Mouse (Mus musculus): ENCODE measurements around the gene Rbfox1. TPM values are rescaled to one million over a fixed set of nuclear protein-coding genes. Genes with fewer than 3 reads are reported as not detected.

Rbfox1 gene
- total RNA-seq, 2 experiments from 2014 or later: not detected

DNA sequence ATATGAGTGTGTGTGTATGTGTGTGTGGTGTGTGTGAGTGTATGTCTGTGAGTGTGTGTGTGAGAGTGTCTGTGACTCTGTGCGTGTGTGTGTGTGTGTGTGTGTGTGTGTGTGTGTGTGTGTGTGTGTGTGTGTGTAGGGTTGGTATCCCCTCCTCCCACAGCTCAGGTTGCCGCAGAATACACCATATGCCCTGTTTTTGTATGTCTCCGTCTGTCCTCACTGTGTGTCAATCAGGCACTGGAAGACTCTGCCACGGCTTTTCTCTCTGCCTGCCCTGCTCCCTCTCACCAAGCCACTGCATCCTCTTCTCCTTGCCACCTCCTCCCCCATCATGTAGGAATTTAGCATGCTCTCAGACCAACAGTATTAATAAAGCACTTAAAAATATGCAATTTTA lies 1084.8 kb downstream of the Rbfox1 start:
- no peak for ATAC-seq (replicated peaks; ENCODE audit: poor library complexity, severe bottlenecking)

DNA sequence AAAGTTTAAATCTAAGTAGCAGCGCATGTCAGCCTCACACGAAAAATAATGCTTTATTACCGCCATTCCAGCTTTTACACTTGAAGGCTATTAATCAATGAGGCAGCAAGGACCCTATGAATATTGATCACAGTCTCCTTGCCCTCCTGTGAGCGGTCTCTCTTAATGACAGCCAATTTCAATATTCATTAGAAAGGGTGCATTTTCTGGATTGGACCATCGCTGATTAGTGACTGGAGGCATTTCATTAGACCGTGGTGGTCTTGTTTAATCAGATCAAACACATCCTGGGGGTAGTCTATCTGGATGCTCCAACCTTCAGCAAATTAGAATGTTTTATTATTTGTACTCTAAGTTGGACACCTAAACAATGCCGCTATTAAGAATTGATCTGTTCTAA lies 1091.2 kb downstream of the Rbfox1 start:
- ATAC-seq (replicated peaks; ENCODE audit: poor library complexity, severe bottlenecking): no peak

DNA sequence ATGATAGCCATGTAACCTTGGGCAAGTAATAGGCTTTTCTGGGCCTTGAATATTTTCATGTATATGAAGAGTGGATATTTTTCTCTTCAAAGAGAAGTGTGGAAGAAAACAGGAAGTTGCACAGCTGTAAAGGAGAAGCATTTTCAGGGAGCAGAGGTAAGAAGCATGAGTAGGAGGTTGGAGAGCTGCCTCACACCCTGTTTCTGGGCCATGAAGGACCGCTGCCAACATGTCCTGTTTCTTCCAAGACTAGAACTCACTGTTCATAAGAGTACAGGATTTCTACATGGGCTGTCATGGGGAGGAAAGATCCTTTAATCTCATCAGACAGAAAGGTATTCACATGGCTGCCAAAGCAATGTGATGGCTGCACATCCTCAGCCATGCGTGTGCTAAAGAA lies 1098.8 kb downstream of the Rbfox1 start:
- no peak for ATAC-seq (replicated peaks; ENCODE audit: poor library complexity, severe bottlenecking)

DNA sequence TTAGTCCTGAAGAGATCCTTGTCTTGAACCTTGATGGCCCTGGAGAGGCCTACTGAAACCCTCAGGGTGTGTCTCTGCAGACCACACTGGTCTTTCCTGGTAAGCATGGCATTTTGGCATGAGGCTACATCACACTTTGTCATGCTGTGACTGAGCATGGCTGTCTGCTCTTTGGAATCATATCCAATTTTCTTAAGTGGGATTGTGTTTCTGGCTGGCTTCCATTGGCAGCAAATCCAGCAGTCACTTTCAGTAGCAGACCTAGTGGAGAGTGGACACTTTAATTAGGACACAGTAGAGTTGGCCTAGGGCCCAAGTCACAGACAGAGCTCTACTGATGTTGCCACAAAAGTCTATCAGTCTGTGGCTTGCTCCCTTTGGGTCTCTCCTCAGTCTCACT lies 1100.9 kb downstream of the Rbfox1 start:
- ATAC-seq (replicated peaks; ENCODE audit: poor library complexity, severe bottlenecking): no peak

DNA sequence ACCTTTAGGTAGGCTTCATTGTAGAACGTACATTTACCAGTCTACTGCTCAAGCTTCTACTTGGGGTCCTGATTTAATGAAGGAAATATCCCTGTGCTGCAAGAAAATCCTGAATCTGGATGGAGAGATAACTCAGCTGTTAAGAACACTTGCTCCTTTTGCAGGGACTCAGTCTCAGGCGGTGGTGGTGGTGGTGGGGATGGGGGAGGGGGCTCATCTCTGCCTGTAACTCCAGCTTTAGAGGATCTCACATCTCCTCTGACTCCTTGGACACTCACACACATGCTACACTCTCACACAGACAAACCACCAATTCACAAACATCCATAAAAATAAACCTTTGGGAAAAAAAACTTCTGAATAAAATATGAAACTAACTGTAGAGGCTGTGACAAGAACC lies 1101.3 kb downstream of the Rbfox1 start:
- ATAC-seq (replicated peaks; ENCODE audit: poor library complexity, severe bottlenecking): no peak

DNA sequence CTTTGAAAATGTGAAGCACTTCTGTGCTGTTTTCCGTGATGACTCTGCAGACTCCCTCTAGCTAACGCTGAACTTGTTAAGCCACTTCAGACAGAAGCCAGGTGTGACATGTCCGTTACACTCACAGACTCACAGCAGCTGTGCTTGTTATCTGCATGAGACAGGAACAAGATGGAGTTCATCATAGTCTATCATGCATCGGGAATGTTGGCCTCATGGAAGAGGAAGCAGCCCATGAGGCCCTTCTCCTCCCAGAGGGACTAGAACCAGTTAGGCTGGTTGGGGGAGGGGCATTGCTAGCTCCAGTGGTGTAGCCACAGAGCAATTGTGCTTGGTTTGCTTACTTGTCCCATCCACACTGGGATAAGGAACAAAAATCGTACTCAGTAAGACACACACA lies 1107.1 kb downstream of the Rbfox1 start:
- ATAC-seq (replicated peaks; ENCODE audit: poor library complexity, severe bottlenecking): no peak

DNA sequence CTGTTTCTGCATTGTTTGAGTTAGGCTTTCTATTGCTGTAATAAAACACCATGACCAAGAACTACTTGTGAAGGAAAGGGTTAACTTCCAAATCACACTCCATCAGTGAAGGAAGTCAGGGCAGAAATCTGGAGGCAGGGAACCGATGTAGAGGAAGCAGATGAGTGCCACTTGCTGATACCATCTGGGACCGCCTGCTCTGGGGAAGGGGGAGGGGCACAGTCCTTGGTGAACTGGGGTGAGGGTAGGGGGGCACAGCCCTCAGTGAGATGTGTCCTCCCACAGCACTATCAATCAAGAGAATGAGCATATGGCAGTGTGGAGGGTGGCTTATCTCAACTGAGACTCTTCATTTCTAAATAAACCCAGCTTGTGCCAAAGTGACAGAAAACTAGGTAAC lies 1108.0 kb downstream of the Rbfox1 start:
- no peak for ATAC-seq (replicated peaks; ENCODE audit: poor library complexity, severe bottlenecking)

DNA sequence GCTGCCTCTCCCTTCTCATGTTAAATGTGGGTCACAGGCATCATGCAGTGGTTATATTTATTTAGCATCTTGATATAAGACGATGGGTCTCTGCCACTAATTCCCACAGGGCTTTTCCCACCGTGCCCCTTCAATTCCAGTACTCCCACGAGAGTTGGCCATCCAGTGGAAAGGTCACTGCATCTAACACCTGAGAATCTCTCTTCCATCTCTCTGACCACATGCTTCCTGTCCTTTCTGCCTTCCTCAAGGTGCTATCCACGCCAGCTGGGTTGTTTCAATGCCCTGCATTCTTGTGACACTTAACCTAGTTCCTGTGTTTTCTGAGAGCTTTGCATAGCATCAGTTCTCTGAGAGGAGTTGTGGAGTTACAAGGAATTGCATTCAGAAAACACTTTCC lies 1112.0 kb downstream of the Rbfox1 start:
- ATAC-seq (replicated peaks; ENCODE audit: poor library complexity, severe bottlenecking): no peak

DNA sequence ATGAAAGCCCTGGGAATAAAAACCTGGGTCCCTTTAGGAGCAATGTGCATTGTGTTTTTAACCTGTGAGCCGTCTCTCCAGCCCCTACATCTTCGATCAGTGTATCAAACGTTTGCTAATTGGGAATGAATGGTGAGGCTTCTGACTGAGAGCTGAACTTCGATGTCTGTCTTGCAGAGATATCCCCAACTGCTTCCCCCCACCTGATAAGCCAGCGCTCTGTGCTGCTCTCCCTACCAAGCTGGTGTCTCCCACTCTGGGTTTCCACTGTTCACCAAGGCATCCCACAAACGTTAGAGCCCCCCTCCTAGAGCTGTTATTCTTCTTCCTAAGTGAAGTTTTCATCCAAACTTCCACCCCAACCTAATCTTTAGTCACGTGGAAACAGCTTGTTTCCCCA lies 1112.7 kb downstream of the Rbfox1 start:
- no peak for ATAC-seq (replicated peaks; ENCODE audit: poor library complexity, severe bottlenecking)

DNA sequence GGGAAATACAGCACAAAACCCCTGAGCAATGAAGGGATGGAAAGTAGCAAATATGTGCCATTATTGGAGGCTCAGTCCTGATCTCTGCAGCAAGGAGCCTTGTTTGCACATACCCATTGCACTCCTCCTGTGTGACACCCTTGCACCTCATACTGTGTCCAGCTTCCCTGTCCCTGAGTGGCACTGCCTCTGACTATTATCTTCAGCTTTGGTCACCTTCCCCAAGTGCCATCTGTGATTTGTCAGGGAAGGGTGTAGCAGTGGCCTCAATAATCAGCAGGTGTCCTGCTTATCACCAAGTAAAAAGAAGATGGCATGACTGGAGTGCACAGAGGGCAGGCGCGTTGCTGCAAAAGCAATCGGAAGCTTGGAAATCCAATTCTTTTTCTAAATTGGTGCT lies 1119.4 kb downstream of the Rbfox1 start:
- no peak for ATAC-seq (replicated peaks; ENCODE audit: poor library complexity, severe bottlenecking)

DNA sequence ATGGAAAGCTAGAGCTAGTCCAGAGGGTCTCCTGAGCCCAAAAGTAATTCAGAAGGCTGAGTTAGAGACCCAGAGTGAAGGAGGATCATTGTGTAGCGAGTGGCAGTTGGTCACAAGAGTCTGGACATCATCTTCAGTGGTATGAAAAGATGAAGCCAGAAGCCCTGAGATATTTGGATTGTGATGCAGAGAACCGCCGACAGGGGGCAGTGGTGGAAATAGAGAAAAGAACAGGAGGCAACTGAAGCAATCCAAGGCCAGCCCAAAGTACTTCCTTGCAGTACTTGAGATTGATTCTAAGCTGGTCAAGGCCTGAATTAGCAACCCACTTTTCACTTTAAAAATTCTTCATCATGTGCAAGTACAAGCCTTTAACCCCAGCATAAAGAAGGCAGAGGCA lies 1120.3 kb downstream of the Rbfox1 start:
- ATAC-seq (replicated peaks; ENCODE audit: poor library complexity, severe bottlenecking): no peak

DNA sequence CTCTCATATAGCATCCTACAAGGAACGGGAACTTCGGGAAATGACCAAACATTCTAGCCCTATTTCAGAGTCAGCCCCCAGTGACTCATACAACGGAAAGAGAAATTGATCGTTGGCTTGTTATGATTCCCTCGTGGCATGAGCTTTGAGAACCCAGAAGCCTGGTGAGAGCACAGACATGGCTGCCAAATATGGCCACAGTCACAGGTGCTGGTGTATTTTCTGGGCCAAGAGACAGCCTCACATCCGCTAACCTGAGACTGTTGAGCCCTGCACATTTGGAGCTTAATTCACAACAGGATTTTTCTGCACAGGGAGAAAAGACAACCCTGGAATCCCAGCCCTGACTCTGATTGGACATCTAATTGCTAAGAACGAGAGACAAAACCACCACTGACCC lies 1132.2 kb downstream of the Rbfox1 start:
- no peak for ATAC-seq (replicated peaks; ENCODE audit: poor library complexity, severe bottlenecking)

DNA sequence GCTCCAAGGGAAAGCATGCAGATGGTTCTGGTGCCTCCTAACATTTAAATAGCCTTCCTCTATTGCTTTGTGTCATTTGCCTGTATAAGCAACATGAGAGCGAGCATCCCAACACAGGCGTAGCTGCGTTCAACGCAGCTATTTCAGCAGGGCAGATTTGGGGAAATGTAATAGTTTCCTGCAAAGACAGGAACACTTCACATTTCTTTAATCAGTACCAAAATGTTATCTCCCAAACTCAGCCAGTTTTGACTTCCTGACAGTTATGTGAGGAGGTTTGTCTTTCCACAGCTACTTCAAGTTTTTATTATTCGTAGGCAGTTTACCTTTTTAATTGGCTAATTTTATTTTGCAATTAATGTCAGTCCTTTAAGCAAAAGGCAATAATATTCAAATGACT lies 1149.1 kb downstream of the Rbfox1 start:
- ATAC-seq (replicated peaks; ENCODE audit: poor library complexity, severe bottlenecking): no peak

DNA sequence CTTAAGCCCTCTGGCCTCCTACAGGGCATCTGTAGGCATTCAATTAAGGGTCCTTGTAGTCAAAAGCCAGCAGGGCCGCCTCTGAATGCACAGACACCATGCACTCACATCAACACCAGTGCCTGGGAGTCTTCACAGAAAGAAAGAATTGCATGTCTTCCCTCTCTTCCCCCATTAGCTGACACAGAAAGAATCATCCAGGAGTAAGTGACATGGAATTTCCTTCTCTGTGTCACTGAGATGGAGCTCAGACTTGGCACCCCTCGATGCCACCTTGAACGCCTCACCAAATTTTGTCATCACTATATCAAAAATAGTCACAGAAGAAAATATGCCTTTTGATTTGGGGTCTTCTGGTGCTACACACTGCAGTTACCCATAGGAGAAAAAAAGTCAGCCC lies 1151.4 kb downstream of the Rbfox1 start:
- no peak for ATAC-seq (replicated peaks; ENCODE audit: poor library complexity, severe bottlenecking)

DNA sequence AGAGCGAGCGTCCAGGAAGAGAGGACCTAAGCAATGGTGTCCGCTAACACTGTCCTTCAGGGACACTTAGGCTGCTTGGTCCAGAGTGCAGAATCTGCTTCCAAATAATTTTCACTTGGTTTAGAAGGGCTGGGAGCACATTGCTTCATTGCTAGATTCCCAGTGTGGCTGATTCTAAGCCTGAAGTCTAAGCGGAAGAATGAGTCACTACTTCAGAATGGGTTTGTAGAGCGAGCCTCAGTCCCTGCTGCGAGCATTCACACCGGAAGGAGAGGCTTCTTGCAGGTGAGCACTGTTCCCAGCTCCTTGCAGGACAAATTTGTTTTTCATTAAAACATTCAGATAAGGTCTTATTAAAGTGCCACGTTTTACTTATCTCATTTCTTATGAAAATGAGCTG lies 1151.8 kb downstream of the Rbfox1 start:
- ATAC-seq (replicated peaks; ENCODE audit: poor library complexity, severe bottlenecking): no peak

DNA sequence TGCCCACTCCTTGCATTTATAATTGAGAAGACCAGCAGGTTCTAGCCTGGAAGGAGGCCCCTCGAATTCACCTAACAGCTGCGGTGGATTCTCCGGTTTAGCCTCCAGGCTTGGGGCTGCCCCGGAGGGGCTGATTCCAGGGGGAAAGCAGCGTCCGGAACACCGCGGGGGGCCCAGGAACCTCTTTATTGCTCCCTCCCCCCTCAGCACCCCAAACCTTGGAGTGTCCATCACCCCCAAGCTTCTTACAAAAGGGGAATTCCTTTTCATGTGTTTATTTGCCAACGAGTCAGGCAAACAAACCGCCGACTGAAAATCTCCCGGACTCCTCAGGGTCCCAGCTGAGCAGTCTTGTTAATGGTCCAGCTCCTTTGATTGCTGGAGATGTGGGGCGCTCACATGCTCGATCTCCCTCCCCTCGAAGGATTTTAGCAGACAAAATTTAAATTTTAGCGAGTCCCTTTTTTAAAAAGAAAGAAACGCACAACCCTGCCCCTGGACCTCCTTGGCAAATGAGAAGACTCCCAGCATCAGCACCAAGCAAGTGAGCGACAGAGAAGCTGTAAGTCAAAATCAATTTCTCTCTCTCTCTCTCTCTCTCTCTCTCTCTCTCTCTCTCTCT lies 1153.6 kb downstream of the Rbfox1 start:
- ATAC-seq (replicated peaks; ENCODE audit: poor library complexity, severe bottlenecking): no peak

DNA sequence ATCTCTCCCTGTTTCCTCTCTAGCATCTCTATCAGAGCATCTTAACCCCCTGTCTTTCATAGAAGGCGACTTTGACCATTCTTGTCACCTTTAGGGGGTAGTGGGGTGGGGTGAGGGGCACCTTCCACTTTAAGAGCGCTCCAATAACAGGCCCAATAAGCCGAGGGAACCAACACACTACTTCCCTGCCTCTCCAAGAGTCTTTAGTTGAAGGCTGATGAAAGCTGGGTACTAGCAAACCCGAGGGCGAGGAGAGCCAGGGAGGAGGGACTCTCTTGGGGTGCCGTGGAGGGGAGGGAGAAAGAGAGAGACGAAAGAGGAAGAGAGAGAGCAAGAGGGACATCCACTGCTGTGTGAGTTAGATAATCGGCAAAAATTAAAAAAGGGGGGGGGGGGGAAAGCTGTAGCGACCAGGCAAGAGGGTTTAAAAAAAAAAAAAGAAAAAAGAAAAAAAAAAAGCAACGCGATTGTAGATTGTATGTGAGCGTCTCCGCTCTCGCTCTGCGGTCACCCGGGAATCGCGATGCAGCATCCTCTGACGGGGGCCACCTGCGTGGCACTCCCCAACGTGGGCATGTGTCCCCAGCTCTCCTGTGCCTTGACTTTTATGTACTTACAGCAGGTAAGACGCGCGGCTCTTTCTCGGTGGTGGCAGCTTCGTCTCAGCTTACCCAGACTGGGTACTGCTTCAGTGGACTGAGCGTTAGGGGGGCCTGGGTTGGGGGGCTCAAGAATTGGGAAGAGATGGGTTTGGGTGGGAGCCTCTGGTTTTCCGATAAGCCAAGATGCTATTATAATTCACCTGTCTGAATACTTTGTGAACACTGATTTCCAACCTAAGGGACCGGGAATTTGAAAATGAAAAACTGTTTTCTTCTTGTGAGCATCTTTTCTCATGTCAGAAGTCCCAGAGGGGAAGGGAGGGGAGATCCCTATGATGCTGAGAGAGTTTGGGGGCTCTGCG lies 1154.5 kb downstream of the Rbfox1 start:
- no peak for ATAC-seq (replicated peaks; ENCODE audit: poor library complexity, severe bottlenecking)

DNA sequence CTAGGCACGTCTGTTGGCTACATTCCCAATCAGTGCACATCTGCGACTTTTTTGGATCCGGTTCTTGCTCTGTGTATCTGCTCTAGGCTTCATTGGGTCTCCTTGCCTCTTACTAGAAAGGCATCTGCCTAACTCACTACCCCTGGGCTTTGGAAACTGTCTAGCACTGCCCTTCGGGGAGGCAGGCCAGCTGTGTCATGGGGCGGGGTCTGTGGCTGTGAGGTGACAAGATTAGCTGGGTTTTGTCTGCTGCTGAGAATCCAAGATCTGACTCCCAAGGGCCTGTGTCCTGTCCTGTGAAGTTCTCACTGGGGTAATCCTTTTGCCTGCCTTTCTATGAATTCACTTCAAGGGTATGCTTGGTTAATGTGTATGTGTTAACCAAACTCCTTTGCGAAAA lies 1155.5 kb downstream of the Rbfox1 start:
- no peak for ATAC-seq (replicated peaks; ENCODE audit: poor library complexity, severe bottlenecking)

DNA sequence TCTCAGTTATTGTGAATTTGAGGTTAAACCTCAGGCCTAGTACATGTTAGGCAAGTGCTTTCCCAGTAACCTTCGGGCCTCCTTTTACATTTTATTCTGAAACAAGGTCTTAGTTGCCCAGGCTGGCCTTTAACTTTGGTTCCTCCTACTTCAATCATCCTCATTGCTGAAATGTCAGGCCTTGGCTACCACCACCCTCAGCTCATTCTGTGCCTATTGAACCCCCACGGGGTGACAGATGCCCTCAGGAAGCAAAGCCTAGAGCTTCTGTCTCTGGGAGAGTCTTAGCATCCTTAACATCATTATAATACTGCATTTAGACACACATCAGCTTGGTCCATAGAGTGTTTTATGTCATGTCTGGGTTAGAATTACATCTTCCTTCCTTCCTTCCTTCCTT lies 1162.3 kb downstream of the Rbfox1 start:
- ATAC-seq (replicated peaks; ENCODE audit: poor library complexity, severe bottlenecking): no peak

DNA sequence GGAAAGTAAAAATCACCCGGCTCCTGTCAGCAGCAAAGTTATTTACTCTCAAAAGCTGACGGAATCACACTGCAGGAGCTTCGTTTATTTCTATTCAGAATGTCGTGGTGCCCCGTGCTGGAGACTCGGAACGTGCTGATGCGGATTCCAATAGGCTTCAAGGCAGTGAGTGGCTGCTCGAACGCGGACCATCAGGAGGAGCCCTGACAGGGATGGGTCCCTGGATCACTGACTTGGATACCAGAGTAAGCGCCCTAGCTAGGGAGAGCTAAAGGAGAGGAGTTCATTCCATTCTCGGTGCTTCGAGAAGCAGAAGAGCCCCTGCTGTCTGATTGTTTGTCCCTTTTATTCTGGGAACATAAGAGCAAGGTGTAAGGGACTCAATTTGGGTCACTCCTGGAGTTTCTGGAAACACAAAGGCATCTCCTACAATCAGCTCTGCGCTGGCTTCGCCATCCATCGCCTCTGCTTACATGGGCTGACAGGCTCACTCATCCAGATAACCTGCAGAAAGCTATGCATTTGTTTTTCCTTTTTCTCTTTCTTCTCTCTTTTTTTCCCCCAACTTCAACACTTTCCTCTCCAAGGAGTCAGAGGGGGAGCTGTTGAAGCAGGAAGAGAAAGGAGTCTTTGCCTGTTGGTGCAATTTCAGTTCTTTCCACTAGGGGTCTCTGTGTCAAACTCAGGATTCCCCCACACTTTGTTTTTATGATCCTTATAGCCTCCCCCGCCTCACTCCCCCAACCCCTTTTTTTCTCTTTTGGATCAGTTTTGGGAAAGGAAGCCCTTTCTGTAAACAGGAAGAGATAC lies 1164.2 kb downstream of the Rbfox1 start:
- ATAC-seq (replicated peaks; ENCODE audit: poor library complexity, severe bottlenecking): peak; percentile 50; the same call in 1 of the 2 replicates

DNA sequence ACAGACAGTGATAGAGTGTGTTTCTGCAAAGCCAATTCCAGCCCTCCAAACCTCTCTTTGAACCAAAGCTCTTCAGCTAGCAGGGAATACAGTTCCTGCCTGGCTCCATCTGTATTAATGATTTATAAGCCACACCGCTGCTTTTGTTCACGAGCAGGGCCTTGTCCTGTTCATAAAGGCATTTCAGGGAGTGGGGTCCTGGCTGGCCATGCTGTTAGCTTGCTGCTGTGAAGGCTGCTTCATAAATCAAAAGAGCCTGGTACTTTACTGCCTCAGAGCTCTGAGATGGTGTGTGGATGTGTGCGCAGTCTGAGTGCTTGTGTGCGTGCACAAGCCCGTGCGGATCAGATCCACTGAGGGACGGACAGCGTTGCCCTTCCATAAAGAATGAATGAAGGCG lies 1165.8 kb downstream of the Rbfox1 start:
- ATAC-seq (replicated peaks; ENCODE audit: poor library complexity, severe bottlenecking): no peak
